Mouse (Mus musculus): ENCODE results near the gene Rhbdf2.

Rhbdf2 gene

GRCm38 (mm10) chr11:116644225-116645112, 17.6 kb upstream of the Rhbdf2 start:
- in situ Hi-C loops (cut with MboI, MseI): loop anchor here (5.0 kb wide), 1 partner anchor 163 kb away; no protein-coding TSS in a partner anchor

- in situ Hi-C loops (cut with MboI, MseI): no loop called here
Measured at GRCm38 (mm10) chr11:116643579-116644224, 16.9 kb upstream of the Rhbdf2 start.

- in situ Hi-C loops (cut with MboI, MseI): no loop called here
Measured at GRCm38 (mm10) chr11:116642681-116643578, 16.1 kb upstream of the Rhbdf2 start.

- in situ Hi-C loops (cut with MboI, MseI): no loop called here
Measured at GRCm38 (mm10) chr11:116641731-116642130, 14.9 kb upstream of the Rhbdf2 start.

GRCm38 (mm10) chr11:116641168-116641567, 14.3 kb upstream of the Rhbdf2 start:
- in situ Hi-C loops (cut with MboI, MseI): no loop called here

- in situ Hi-C loops (cut with MboI, MseI): loop anchor here (5.0 kb wide), 1 partner anchor 74 kb away; no protein-coding TSS in a partner anchor
Measured at GRCm38 (mm10) chr11:116636607-116637006, 9.8 kb upstream of the Rhbdf2 start.

GRCm38 (mm10) chr11:116632962-116633361, 6.1 kb upstream of the Rhbdf2 start:
- in situ Hi-C loops (cut with MboI, MseI): no loop called here

GRCm38 (mm10) chr11:116630171-116630965, 3.5 kb upstream of the Rhbdf2 start:
- in situ Hi-C loops (cut with MboI, MseI): no loop called here

- in situ Hi-C loops (cut with MboI, MseI): no loop called here
Measured at GRCm38 (mm10) chr11:116629472-116629871, 2.7 kb upstream of the Rhbdf2 start.

- in situ Hi-C loops (cut with MboI, MseI): no loop called here
Measured at GRCm38 (mm10) chr11:116628712-116629111, 1.9 kb upstream of the Rhbdf2 start.

- in situ Hi-C loops (cut with MboI, MseI): no loop called here
Measured at GRCm38 (mm10) chr11:116627072-116628020, 527 bp upstream of the Rhbdf2 start.

- in situ Hi-C loops (cut with MboI, MseI): no loop called here
Measured at GRCm38 (mm10) chr11:116625081-116626000, 1.5 kb downstream of the Rhbdf2 start.

- in situ Hi-C loops (cut with MboI, MseI): no loop called here
Measured at GRCm38 (mm10) chr11:116624131-116624832, 2.5 kb downstream of the Rhbdf2 start.

GRCm38 (mm10) chr11:116623281-116624124, 3.3 kb downstream of the Rhbdf2 start:
- in situ Hi-C loops (cut with MboI, MseI): no loop called here

- in situ Hi-C loops (cut with MboI, MseI): no loop called here
Measured at GRCm38 (mm10) chr11:116621258-116621704, 5.5 kb downstream of the Rhbdf2 start.

- in situ Hi-C loops (cut with MboI, MseI): no loop called here
Measured at GRCm38 (mm10) chr11:116620559-116621253, 6.1 kb downstream of the Rhbdf2 start.
